12 mouse cellular contexts compared by ENCODE assay signal in the genomic region with DNA sequence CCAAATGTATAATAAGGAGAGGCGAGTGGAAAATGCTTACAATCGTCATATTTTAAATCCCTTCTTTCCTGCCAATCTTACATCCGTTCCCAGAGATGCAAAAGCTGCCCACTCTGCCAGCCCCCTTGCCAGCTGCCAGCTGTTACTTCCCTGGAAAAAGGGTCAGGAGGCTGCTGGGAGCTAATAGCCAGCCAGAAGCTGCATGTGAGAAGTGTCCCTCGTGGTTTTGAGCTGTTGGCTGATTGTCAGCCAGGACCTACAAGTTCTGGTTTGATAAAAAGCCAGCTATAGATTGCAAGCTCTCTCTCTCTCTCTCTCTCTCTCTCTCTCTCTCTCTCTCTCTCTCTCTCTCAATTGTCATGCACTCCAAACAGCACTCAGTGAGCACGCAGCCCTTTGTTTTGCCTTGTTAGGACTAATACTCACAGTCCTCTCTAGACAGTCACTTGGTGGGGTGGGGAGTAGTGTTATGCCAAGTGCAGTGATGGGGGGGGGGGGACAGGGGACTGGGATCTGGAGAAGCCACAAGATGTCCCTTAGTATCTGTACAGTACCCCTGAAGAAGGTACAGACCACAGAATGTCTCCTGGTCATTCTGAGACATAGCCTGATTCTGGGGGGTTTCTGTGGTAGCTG. TPM values are rescaled to one million over a fixed set of nuclear protein-coding genes. Genes with fewer than 3 reads are reported as not detected.
DNase-seq lines count a peak whose midpoint lies in the region; ATAC-seq and TF ChIP-seq lines count a peak whose summit lies in the region.
"Had no signal": no experiment of that assay in that cellular context is flagged by ENCODE, and none has a peak within 500 bp of the region (broad histone marks: within the 10 kb centered on the region; RNA-seq: fewer than 3 reads in every experiment).

No protein-coding gene starts in this region.

- H3K4me2 ChIP-seq in hindbrain, embryonic 11.5 days (replicated peaks; ENCODE audit: low read depth, low read length), result no peak overlapping the region
- no peak overlapping the region for H3K4me2 ChIP-seq in midbrain, embryonic 16.5 days (ENCODE audit: low read length)
- H3K4me2 ChIP-seq: embryonic facial prominence, embryonic 12.5 days; liver, embryonic 11.5 days had no signal

- WGBS in hindbrain, embryonic 11.5 days, result 61% methylated on average over 5 of the region's 5 CpGs
- 23% methylated on average over 5 of the region's 5 CpGs for WGBS in midbrain, embryonic 16.5 days
- 81% methylated on average over 5 of the region's 5 CpGs for WGBS in thymus, adult 2 months

- no peak for TF ChIP-seq CTCF in thymus, adult 2 months (IDR thresholded peaks at IDR 0.05; ENCODE audit: borderline replicate concordance, control insufficient read depth, extremely low read depth, insufficient read depth, low read length, poor library complexity)

- H3K27ac ChIP-seq in hindbrain, embryonic 11.5 days (ENCODE audit: low read depth, low read length), result no peak overlapping the region
- H3K27ac ChIP-seq in midbrain, embryonic 16.5 days (ENCODE audit: low read length), result peak overlapping the region; percentile 75
- H3K27ac ChIP-seq in thymus, adult 2 months (ENCODE audit: control insufficient read depth, insufficient read depth, low read length), result no peak overlapping the region
- H3K27ac ChIP-seq: embryonic facial prominence, embryonic 12.5 days had no signal

- ATAC-seq in common myeloid progenitor, adult 5-6 weeks (replicated peaks; ENCODE audit: low read depth, poor library complexity, severe bottlenecking), result 0 out of 2 replicates have a peak, but pooled peaks have one; percentile 7
- 0 out of 2 replicates have a peak, but pooled peaks have one; percentile 16 for ATAC-seq in hindbrain, embryonic 11.5 days (ENCODE audit: low FRiP score)
- ATAC-seq in midbrain, embryonic 16.5 days, result peak; percentile 49

- no peaks in the 10 kb centered on the region for H3K9me3 ChIP-seq in hindbrain, embryonic 11.5 days (ENCODE audit: control insufficient read depth, low read length)
- H3K9me3 ChIP-seq in midbrain, embryonic 16.5 days (replicated peaks; ENCODE audit: control insufficient read depth, low read length, poor library complexity, severe bottlenecking), result no peaks in the 10 kb centered on the region
- H3K9me3 ChIP-seq: embryonic facial prominence, embryonic 12.5 days had no signal

- H3K36me3 ChIP-seq in hindbrain, embryonic 11.5 days (ENCODE audit: control insufficient read depth, insufficient read depth, low read length), result no peaks in the 10 kb centered on the region
- no peaks in the 10 kb centered on the region for H3K36me3 ChIP-seq in midbrain, embryonic 16.5 days (ENCODE audit: control insufficient read depth, insufficient read depth, low read length)
- H3K36me3 ChIP-seq in thymus, adult 2 months (ENCODE audit: control insufficient read depth, insufficient read depth, low read length), result no peaks in the 10 kb centered on the region
- H3K36me3 ChIP-seq: embryonic facial prominence, embryonic 12.5 days had no signal

- DNase-seq in layer of hippocampus, adult 18-20 months (ENCODE audit: low spot score in 2 of 2), result peak; percentile 25 to 37
- no peak for DNase-seq in layer of hippocampus, postnatal 10 days (ENCODE audit: low spot score in 2 of 2)
- DNase-seq in hindbrain, embryonic 11.5 days (ENCODE audit: low spot score), result no peak
- no peak for DNase-seq in thymus, adult 2 months
- DNase-seq in cerebellum, adult 11 months, result no peak
- no peak for DNase-seq in cerebellum, adult 18-20 months
- DNase-seq: heart, adult 18-20 months; kidney, postnatal 10 days had no signal

- no peaks in the 10 kb centered on the region for H3K27me3 ChIP-seq in hindbrain, embryonic 11.5 days (ENCODE audit: control insufficient read depth, insufficient read depth, low read length)
- H3K27me3 ChIP-seq in midbrain, embryonic 16.5 days (ENCODE audit: control insufficient read depth, insufficient read depth, low read depth, low read length), result no peaks in the 10 kb centered on the region
- no peaks in the 10 kb centered on the region for H3K27me3 ChIP-seq in thymus, adult 2 months (ENCODE audit: control insufficient read depth, insufficient read depth, low read length)
- H3K27me3 ChIP-seq: embryonic facial prominence, embryonic 12.5 days had no signal

- peaks cover 3% of the 10 kb centered on the region; the same call in 1 of the 2 replicates for H3K4me1 ChIP-seq in hindbrain, embryonic 11.5 days (replicated peaks; ENCODE audit: control insufficient read depth, insufficient read depth, low read length)
- peaks cover 18% of the 10 kb centered on the region for H3K4me1 ChIP-seq in midbrain, embryonic 16.5 days (ENCODE audit: control insufficient read depth, insufficient read depth, low read length)
- 0 out of 2 replicates have a peak, but pooled peaks cover 3% of the 10 kb centered on the region for H3K4me1 ChIP-seq in thymus, adult 2 months (replicated peaks; ENCODE audit: control insufficient read depth, insufficient read depth, low read length)

- no peak overlapping the region for H3K4me3 ChIP-seq in hindbrain, embryonic 11.5 days (ENCODE audit: low read depth, low read length)
- no peak overlapping the region for H3K4me3 ChIP-seq in midbrain, embryonic 16.5 days (ENCODE audit: low read depth, low read length)
- no peak overlapping the region for H3K4me3 ChIP-seq in thymus, adult 2 months (ENCODE audit: control insufficient read depth, insufficient read depth, low read length)
- H3K4me3 ChIP-seq: embryonic facial prominence, embryonic 12.5 days had no signal

- TF ChIP-seq POLR2A in thymus, adult 2 months (IDR thresholded peaks at IDR 0.05; ENCODE audit: control insufficient read depth, extremely low read depth, insufficient read depth, low read length, poor library complexity), result no peak

- H3K9ac ChIP-seq in hindbrain, embryonic 11.5 days (ENCODE audit: low read depth, low read length), result no peak overlapping the region
- H3K9ac ChIP-seq in midbrain, embryonic 16.5 days (ENCODE audit: low read depth, low read length), result no peak overlapping the region; the same call in 1 of the 2 replicates
- H3K9ac ChIP-seq: embryonic facial prominence, embryonic 12.5 days had no signal

RNA-seq across cellular contexts. Expression of a gene that starts 25.3 kb away (rescaled TPM):
- 1 to 10 TPM; 1.5 to 2.1 TPM for total RNA-seq in layer of hippocampus, adult 18-20 months (2021)
- 1 to 10 TPM; 1.9 to 2.0 TPM for total RNA-seq in layer of hippocampus, postnatal 10 days (2021)
- total RNA-seq in common myeloid progenitor, adult 5-6 weeks (2017), result 3.8 and 4.0 TPM in 2 replicates
- 5.6 and 7.2 TPM in 2 replicates for polyA plus RNA-seq in hindbrain, embryonic 11.5 days (2014; fragmentation: Nextera tagmentation; extraction: Ambion mirVana)
- polyA plus RNA-seq in midbrain, embryonic 16.5 days (2015; fragmentation: Nextera tagmentation; extraction: Ambion mirVana), result 5.2 and 6.7 TPM in 2 replicates
- 20.4 and 21.3 TPM in 2 replicates for polyA plus RNA-seq in thymus, adult 2 months (2012; rRNA removed)

Comparison
In these comparisons a context has a peak if more than half of its experiments do, and no peak if none do; other contexts are left out.
1. DNase-seq: peak in layer of hippocampus, adult 18-20 months (2 of 2); none in layer of hippocampus, postnatal 10 days (0 of 2), hindbrain, embryonic 11.5 days (single experiment), thymus, adult 2 months (single experiment), cerebellum, adult 11 months (single experiment) and cerebellum, adult 18-20 months (0 of 2).
2. Peak in every context shown above with its lines, with median percentiles within 50 percentile points of each other: ATAC-seq.